Mouse (Mus musculus) c-Kit-positive CD71-positive TER-119-negative erythroid progenitor cells, embryonic 14.5 days (primary cell): ENCODE results near the gene Snrnp200.
A peak's percentile ranks its signal among the peaks of the same experiment; 100 is the strongest.
"Not testable (repeated sequence)": the region's sequence is repeated elsewhere in the genome, so short reads cannot be mapped to it uniquely, and the experiment has no call there.

Experiments used
- DNase-seq: peaks from one replicate; pipeline ENCODE4 v3.0.0-alpha.2; 2013; ENCODE audit warnings: low read depth

Gene Snrnp200

GRCm38 (mm10) chr2:127207547-127208451 lies at the start of gene Snrnp200, which contains the start of gene 1810024B03Rik:
Snrnp200 (plus strand) TSS chr2:127208386.
1810024B03Rik (minus strand) TSS chr2:127208280.
- DNase-seq: peak; percentile 96

DNA sequence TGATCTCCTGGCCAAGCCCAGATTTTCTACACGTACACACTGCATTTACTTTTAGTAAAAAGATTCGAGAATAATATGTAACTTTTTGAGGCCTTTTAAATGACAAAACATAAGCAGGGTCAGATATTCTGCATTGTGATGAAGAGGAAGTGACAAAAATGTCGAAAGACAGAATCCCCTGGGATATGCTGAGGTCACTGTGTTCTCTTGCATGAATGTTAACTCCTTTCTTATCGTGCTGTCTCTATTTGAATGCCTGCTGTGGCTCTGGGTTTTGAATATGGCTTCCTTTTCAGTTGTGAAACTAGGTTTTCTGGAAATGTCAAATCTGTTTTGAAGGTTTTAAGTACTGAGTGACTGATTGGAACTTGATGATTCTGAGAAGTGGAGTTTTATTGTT lies 42.5 kb upstream of the Snrnp200 start:
- no peak for DNase-seq

DNA sequence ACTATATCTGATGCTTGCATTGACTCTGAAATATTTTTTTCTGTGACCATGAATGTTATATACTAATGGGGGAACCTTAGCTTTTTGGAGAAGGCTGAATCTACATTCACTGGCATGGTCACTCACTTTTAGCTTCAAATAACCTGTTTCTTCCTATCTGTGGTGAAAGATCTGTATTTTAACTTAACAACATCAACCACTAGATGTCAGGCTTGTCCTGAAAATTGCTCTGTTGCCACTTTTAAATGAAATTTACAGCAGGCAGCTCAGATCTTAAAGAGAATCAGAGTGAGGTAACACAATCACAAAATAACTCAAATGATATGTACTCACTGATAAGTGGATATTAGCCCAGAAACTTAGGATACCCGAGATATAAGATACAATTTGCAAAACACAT lies 41.9 kb upstream of the Snrnp200 start:
- not testable (repeated sequence) for DNase-seq

DNA sequence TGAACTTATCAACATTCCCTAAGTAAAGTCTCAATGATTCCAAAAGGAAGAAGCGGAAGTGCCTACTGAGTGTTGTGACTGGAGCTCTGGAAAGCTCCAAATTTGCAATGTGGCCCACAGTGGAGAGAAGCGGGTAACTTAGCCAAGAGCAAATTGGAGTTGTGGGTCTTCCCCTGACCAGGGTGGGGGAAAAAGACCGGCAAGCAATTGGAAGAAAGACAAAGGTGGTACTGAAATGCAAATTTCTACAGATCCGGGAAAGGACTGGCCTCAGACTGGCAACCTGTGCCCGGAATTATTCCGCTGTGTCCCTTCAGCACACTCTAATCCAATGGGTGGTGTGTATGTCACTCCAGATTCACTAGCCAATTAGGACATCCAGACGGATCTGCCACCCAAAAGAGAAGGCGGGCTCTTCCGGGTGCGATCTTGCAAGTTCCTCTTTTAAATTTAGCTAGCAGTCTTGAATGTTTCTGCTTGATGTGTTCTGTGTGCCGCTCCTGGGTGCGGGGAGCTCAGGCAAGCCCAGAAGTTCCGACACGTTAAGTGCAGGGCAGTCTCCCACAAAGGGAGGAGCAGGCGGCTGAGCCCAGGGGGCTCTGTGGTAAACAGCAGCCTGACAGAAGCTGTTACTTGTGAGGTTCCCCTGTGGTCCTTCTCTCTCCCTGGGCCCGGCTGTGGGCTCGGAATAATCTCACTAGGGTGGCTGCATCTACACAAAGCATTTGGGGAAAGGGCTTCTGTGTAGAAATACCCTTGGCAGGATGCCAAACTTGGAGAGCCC lies 25.4 kb upstream of the Snrnp200 start:
- peak; percentile 81 for DNase-seq

DNA sequence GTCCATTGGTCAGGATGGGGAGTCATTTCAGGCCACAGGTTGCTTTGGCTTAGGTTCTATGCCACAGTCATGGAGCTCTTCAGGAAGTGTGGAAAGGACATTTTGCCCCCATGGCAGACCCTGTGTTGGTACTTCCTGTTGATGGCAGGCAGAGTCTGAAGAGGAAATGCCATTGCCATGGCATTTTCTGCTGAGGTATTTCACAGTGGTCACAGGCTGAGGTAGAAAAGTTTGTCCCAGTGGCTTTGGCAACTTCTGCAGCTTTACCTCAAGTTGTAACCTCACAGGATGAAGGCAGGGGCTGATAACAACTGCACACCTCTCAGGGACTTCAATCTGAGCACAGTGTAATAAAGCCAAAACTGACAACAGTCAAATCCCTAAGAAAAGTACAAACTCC lies 18.6 kb upstream of the Snrnp200 start:
- DNase-seq: no peak

DNA sequence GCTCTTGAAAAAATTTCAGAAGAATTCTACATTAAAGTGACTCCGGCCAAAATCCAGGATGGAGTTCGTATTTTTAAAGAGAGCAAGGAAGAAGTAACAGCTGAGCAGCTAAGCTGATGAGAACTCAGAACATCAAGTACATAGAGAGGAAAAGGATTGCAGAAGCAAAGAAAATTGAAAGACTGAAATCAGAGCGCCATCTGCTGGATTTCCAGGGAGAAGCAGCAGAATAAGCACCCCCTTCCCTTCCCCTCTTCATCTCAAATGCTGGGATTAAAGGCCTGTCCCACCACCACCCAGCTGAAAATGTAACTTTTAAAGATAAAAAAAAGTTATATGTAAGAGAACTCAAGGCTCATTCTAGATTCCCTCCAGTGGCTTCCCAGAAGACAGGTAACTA lies 3.3 kb upstream of the Snrnp200 start:
- DNase-seq: peak; percentile 66

DNA sequence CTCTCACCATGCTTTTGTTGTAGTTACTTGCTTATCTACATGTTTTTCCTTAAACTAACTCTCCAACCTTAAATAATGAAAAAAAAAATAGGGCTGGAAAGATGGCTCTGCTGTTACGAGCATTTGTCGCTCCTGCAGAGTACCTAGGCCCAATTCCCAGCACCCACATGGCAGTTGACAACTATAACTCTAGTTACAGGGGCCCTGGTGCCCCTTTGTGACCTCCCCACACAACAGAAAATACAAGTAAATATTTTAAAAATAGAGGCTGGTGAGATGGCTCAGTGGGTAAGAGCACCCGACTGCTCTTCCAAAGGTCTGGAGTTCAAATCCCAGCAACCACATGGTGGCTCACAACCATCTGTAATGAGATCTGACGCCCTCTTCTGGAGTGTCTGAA lies 2.2 kb upstream of the Snrnp200 start:
- not testable (repeated sequence) for DNase-seq

DNA sequence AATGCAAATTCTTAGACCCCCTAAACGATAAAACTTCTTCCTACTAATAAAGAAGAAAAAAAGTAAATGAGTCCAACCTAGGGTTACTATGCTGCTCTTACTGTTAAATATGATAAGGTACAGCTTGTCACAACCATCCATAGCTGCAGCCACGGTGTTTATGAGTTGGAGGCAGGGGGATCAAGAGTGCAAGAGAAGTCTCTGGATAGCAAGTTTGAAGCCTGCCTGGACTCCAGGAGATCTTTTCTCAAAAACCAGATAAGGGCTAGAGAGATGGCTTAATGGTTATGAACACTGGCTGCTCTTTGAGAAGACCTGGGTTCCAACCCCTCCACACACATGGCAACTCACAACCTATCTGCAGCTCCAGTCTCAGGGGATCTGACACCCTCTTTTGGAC lies 1.3 kb upstream of the Snrnp200 start:
- peak; percentile 19 for DNase-seq

DNA sequence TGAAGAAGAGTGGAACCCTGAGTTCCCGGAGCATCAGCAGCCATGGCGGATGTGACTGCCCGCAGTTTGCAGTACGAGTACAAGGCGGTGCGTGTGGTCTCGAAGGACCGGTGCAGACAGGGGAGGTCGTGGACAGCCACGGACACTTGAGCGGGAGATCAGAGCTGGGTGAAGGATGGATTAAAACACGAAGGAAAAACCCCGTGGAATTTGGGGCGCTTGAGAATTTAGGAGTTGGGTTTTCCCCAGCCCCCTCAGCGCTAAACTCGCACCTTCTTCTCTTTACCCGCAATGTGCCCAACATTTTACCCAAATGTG lies 225 bp downstream of the Snrnp200 start:
- no peak for DNase-seq

- DNase-seq: no peak
These were observed 2.5 kb downstream of the Snrnp200 start for GRCm38 (mm10) chr2:127210701-127211100.

- DNase-seq: no peak
These were observed 9.6 kb downstream of the Snrnp200 start for GRCm38 (mm10) chr2:127217746-127218145.

- DNase-seq: no peak
These were observed 17.1 kb downstream of the Snrnp200 start for GRCm38 (mm10) chr2:127225261-127225660.

- no peak for DNase-seq
These were observed 29.9 kb downstream of the Snrnp200 start for GRCm38 (mm10) chr2:127237897-127238610.

DNA sequence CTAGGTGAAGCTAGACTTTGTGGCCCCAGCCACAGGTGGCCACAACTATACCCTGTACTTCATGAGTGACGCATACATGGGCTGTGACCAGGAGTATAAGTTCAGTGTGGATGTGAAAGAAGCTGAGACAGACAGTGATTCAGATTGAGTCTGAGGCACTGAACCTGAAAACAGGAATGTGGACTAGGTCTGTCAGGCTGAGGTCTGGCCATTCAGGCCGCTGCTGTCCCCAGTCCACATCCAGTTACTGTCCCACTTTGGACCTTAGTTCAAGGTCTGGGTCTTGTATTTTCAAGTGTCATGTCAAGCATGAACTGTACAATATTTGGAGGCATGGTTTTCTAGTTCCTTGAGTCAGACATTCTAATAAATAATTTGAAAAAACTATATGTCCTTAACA lies 31.9 kb downstream of the Snrnp200 start:
- DNase-seq: no peak

GRCm38 (mm10) chr2:127247592-127248333 lies 39.6 kb downstream of the Snrnp200 start, which contains the start of the genes Ciao1 and Tmem127:
Ciao1 (minus strand) TSS chr2:127247816.
Tmem127 (plus strand) TSS chr2:127247908.
- DNase-seq: peak; percentile 98

- DNase-seq: no peak
These were observed 40.3 kb downstream of the Snrnp200 start for GRCm38 (mm10) chr2:127248334-127249004.

DNA sequence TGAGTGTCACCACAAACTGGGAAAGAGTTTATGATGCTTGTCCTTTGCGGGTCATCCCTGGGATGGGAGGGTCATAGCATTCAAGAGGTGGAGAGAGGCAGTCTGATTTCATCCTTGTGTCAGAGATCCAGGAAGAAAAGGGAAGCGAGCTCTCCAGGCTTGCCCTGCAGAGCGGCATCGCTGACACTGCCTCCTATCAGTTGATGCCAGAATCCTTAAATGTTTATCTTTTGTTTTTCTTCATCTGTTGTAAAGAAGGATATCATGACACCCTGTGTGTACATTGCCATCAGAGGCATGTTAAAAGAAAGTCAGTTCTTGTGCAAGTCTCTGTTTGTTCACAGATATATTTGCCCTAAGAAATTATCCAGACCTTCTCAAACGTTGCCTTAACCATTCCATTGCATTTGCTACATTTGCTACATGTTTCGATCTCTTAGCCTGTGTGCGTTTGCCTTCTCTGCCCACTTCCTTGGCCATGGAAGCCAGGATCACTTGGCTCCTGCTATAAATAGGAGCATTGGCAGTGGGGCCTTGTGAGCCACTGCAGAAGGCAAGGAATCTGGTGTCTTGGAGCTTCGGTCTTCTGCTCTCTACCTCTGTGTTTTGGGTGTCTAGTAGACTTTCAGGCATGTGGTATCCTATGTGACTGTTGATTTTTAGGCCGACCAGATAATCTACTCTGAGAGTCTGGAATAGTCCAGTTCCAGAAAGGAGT lies 42.3 kb downstream of the Snrnp200 start:
- DNase-seq: no peak

DNA sequence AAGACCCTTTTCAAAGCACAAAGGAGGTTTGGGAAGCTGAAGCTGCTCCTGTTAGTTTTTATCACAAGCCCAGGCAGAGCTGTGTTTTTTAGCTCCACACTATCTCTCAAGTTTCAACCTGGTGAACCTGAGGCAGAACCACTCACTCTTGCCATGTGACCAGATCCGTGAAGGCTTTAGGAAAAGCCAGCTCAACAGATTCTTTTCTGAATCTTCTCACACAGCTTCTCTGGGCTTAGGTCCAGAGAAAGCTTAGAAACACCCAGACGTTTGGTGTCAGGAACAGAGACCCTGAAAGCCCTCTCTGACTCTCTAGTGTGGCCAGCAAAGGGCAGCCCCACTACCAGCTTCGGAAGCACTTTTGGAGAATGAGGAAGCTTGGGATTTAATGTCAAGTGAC lies 43.3 kb downstream of the Snrnp200 start:
- no peak for DNase-seq

GRCm38 (mm10) chr2:127251880-127252527 lies 43.8 kb downstream of the Snrnp200 start:
- DNase-seq: no peak

DNA sequence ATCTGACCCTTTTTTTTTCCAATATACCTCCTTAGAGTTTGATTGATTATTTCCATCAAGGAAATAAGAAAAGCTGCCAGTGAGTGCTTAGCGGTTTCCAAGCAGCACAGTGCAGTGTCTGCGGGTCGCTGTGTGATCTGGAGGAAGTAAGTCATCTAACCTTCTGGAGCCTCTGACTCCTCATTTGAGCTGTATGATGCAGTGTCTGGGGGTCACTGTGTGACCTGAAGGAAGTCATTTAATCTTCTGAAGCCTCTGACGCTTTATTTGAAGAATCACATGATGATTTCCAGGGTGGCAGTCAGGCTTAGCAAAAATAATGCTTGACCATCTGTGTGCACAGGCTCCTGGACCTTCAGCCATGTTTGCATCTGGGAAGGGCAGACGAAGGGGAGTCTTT lies 44.6 kb downstream of the Snrnp200 start:
- DNase-seq: no peak
